ENCODE assay signal across 18 mouse cellular contexts in genomic region chr4:139262981-139263380, GRCm38 (mm10).
"Had no signal": no experiment of that assay in that cellular context is flagged by ENCODE, and none has a peak within 500 bp of the region (broad histone marks: within the 10 kb centered on the region; RNA-seq: fewer than 3 reads in every experiment).

No protein-coding gene starts in this region.

- H3K4me1 ChIP-seq: midbrain, embryonic 10.5 days; midbrain, embryonic 12.5 days had no signal

- H3K4me3 ChIP-seq: midbrain, embryonic 10.5 days; midbrain, embryonic 12.5 days; myocyte; neural tube, embryonic 13.5 days; neural tube, embryonic 15.5 days had no signal

- H3K27me3 ChIP-seq: midbrain, embryonic 12.5 days; neural tube, embryonic 13.5 days; neural tube, embryonic 15.5 days had no signal

- H3K27ac ChIP-seq: midbrain, embryonic 10.5 days; midbrain, embryonic 12.5 days; neural tube, embryonic 13.5 days; neural tube, embryonic 15.5 days had no signal

- H3K9ac ChIP-seq: lung, embryonic 14.5 days; midbrain, embryonic 12.5 days; neural tube, embryonic 13.5 days; neural tube, embryonic 15.5 days had no signal

- DNase-seq: lung, embryonic 14.5 days; lung, postnatal 10 days; lung, postnatal 4 days; midbrain, embryonic 14.5 days; retina, postnatal 1 day; right cerebral cortex, adult 18-20 months; right cerebral cortex, postnatal 25 days; right cerebral cortex, postnatal 4 days; spleen, adult 18-20 months; thymus, adult 18-20 months; thymus, postnatal 14 days; thymus, postnatal 36 days had no signal

- ATAC-seq: midbrain, embryonic 16.5 days had no signal

- H3K4me2 ChIP-seq: lung, embryonic 14.5 days; midbrain, embryonic 12.5 days; neural tube, embryonic 13.5 days; neural tube, embryonic 15.5 days had no signal

- H3K9me3 ChIP-seq: midbrain, embryonic 10.5 days; midbrain, embryonic 12.5 days; neural tube, embryonic 13.5 days; neural tube, embryonic 15.5 days had no signal
